Mouse (Mus musculus) cerebellum, adult 9-11 months (tissue): ENCODE data around the gene Apela.
A peak's percentile ranks its signal among the peaks of the same experiment; 100 is the strongest.

ENCODE experiments used
- DNase-seq: peaks from one replicate; pipeline ENCODE4 v3.0.0; 2022

Gene Apela

DNA sequence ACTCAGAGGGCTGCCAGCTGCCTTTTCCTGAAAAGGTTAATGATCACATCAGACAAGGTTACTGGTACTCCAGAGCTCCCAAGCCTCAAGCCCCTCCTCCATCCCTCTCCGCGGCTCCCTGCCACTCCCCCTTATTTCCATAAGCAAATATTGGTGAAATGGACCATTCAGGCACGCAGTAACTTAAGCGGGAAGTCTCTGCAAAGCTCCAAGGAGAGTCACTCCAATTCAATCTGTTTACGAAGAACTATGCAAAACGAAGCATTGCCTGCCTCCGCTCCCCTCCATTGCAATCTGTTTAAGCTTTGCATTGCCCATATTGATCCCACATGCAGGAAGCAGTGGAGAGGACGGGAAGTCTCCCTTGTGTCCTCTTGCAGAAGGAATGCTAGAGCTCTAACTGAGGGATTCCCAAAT is at the start of gene Apela:
Apela (minus strand) TSS at position 220 of the 417 bp plus-strand sequence.
- no peak for DNase-seq

DNA sequence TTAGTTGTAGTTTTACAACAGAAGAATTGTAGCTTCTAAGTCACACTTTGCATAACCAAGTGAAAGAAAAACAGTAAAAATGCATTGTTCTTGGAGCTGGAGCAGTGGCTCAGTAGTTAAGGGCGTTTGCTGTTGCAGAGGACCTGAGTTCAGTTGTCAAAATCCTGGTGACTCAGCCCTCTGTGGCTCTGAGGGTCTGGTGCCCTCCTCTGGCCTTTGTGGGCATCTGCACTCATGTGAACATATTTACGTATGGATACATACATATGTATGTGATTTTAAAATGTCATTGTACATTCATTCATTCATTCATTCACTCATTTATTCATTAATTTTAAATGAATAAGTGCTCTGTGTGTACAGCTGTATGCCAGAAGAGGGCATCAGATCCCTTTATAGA is 48.5 kb upstream of the Apela start:
- no peak for DNase-seq

DNA sequence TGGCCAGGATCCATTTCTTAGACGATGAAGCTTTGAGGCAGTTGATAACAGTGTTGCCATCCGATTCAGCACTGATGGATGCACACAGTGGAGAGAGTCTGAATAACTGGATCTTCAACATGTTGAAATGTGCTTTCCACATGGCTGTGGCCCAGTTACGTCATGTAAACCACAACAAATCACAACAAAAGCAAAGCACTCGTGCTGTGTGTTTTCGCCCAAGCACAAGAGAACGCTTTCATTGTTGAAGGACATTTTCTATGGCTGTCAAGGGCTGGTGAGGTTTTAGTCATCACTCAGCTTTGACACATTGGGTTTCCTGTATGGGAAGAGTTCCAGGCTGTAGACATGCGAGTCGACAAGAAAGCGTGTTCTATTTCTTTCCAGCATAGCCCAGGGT is 43.6 kb upstream of the Apela start:
- no peak for DNase-seq

DNA sequence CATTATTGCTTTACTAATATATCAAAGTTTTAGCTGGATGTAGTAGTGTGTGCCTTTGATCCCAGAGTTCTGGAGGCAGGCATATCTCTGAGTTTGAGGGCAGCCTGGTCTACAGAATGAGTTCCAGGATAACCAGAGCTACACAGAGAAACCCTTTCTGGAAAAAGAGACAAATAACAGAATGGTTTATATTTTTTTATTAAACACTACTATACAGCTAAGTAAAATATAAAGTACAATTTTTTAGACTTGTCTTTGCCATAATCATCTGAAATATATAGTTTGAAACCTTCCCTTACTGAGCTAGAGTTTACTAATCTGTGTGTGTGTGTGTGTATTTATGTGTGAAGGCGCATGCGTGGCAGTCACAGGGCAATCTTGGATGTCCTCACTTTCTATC is 37.6 kb upstream of the Apela start, which contains the start of gene Gm10663:
Gm10663 (plus strand) TSS at position 301 of the 400 bp plus-strand sequence.
- DNase-seq = no peak

DNA sequence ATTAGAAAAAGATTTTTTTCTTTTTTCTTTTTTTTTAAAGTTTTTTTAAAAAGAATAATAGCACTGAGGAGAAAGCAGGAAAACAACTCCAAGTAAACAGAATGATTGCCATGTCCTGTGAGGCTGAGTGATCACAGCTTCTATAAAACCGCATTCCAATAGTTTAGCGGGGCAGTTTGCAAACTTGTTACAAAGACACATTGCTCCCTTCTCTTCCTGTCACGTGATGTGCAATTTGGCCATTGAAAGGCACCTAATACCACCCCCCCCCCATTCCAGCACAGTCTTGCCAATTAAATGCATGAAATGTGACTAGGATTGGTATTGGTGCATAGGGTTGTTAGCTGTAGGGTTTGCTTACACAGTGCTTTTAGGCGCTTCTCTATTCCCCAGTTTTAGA is 33.9 kb upstream of the Apela start:
- DNase-seq = no peak

DNA sequence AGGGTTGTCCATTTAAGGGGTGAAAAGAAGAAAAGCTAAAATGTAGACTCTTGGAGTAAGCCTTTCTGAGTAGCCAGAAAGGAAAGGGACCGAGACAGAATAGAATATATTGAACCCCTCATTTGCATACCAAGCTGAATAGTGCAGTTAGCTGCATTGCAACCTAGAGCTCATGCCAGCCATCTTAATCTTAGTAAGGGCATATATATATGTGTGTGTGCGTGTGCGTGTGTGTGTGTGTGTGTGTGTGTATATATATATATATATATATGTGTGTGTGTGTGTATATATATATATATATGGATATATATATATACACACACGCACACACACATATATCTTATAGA is 31.3 kb upstream of the Apela start:
- no peak for DNase-seq

DNA sequence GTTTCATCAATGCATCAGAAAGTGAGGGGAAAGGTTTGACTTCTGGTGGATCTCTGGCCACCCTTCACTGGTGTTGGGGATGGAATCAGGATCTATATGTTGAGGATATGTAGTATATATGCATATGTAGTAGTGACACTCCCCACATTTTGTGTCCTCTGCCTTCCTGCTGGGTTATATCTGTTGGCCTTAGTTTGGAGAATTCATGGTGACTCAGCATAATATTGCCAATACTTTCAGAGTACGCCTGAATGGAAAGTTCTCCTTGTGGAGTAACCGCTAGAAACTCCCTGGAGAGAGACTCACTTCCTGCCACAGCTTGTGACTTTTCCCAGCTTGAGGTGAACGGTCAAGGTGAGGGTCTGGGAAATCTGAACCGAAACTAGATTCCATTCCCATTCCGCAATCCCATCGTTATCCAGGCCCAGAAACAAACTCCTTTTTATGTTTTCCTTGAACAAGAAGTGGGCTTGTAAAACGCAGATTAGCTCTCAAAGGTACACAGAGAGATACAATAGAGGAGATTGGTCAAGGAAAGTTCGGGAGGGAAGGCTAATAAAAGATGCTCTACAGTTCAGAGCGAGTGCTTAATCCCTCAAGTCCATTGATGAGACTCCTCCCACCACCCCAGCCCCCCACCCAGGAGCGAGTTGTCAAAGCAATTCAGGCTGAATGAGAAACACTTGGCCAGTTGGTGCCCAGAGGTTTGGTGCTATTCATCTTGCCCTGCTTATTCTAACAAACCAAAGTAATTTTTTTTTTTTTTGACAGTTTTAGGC is 30.7 kb upstream of the Apela start:
- no peak for DNase-seq

DNA sequence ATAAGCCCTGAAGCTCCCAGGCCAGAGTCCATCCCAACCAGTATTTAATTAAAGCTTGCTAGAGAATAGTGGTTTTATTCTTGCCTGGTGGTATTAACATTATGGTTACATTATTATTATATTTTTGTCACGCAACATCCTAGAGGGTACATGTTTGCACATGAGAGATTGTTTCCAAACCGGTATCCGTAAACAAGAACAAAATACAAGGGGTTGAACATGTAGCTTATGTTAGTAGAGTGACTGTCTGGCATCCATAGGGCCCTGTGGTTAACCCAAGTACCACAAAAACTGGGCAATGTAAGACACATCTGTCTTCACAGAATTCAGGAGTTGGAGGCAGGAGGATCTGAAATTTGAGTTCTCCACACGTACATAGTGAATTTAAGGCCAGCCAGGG is 29.9 kb upstream of the Apela start:
- DNase-seq = no peak

DNA sequence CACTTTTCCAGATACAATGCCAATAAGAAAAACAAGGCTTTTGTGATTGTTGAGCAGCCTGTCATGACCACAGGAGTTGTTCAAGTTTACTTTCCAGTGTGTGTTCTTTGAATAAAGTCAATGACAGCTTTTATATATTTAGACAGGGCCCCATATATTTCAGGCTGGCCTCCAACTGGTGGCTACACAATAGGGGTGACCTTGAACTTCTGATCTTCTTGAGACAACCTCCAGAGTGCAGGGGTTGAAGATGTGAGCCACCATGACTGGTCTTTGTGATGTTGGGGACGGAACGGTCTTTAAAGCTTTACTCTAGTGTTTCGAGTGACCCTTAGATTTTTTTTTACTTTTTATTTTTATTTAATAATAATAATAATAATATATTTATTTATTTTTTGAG is 28.5 kb upstream of the Apela start:
- no peak for DNase-seq

DNA sequence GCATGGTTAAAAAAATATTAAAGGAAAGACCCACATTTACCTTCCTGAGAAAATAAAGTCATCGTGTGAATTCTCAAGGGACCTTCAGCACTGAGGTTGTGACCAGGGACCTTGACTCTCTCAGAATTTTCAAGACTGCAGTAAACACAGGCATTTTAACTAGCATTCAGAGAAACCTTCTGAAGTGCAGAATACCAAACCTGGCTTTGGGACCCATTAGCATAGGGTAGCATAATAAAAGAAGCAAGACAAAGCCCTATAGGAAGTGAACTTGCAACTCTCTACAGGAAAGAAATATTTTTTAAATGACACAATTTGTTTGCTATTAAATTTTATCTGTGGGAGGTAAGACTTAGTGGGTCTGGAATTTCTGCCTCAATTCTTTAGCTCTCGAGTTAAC is 26.9 kb upstream of the Apela start:
- DNase-seq = no peak

DNA sequence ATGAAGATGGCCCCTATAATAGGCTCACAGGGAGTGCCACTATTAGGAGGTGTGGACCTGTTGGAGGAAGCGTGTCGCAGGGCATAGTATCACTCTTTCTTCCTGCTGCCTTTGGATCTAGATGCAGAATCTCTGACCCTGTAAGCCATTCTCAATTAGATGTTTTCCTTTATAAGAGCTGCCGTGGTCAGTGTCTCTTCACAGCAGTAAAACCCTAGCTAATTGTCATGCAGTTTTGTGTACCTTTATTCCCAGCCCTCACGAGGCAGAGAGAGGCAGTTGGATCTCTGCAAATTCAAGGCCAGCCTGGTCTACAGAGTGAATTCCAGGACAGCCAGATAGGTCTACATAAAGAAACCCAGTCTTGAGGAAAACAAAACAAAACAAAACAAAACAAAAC is 25.1 kb upstream of the Apela start:
- DNase-seq = no peak

DNA sequence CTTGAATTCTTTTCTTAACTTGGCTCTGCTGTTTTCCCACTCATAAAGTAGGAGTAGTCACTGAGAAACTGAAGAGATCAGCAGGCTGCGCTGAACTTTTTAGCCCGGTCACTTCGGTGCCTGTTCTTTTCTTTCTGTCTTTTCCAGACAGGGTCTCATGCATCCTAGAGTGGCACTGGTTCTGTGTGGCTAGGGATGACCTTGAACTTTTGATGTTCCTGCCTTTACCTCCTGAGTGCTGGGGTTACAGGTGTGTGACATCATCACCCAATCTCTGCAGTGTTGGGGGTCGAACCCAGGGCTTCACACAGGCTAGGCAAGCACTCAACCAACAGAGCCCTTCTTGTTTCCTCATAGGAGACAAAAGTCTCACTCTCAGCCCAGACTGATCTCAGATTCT is 19.6 kb upstream of the Apela start:
- no peak for DNase-seq

DNA sequence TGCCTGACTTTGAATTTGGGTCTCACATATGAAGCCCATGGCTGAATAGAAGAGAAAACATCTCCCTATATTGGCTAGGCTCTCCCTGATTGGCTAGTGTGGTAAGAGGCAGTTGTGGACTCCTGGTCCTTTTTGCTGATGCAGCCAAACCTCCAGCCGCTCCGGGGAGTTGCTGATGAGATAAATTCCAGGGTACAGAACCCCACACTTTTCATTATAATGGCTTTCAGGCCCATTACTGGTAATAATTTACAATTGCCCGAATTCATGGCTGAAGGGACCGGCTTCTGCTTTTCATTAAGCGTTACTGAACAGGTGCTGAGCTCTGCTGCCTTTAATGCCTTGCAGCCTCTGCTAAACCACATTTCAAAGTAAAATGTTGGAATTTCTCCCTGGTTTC is 16.8 kb upstream of the Apela start:
- DNase-seq = no peak

DNA sequence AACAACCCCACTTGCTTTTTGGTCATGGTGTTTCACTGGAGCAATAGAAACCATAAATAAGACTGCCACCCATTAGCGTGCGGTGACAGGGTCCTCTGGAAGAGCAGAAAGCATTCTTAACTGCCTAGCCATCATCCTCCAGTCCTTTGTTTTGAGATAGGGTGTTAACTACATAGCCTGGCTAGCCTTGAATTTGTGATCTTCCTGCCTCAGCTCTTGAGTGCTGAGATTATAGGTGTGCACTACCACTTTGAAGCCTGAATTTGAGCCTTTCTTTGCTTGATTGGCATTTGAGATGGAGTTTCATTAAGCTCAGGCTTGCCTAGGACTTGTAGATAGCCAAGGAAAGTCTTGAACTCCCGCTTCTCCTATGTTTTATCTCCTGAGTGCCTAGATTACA is 16.4 kb upstream of the Apela start:
- no peak for DNase-seq

DNA sequence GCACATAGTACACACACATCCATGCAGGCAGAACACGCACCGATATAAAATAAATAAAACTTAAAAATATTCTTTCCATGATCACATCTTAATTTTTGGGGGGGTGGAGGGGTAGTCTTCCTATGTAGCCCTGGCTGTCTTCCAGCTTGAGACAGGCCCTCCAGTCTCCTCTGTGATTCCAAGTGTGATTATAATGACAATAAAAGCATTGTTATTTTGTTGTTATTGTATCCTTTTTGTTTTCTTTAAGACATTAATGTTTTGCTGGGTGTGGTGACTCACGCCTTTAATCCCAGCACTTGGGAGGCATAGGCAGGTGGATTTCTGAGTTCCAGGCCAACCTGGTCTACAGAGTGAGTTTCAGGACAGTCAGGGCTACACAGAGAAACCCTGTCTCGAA is 10.7 kb upstream of the Apela start:
- DNase-seq = no peak

DNA sequence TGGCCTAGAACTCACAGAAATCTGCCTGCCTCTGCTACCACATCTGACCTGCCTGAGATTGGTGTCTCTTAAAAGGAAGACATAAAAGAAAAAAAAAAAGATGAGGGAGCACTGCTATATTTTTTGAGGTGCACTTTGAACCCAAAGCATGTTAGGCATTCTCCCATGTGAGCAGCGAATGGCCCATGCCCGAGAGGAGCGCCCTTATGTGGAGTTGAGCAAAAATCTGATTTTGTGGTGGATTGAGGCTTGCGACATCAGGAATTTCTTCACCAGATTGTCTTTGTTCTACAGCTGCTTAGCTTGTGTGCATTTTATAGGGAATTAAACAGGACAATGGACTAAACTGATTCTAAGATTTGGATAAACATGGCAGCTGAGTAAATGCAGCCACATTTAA is 10.1 kb upstream of the Apela start:
- DNase-seq = no peak

DNA sequence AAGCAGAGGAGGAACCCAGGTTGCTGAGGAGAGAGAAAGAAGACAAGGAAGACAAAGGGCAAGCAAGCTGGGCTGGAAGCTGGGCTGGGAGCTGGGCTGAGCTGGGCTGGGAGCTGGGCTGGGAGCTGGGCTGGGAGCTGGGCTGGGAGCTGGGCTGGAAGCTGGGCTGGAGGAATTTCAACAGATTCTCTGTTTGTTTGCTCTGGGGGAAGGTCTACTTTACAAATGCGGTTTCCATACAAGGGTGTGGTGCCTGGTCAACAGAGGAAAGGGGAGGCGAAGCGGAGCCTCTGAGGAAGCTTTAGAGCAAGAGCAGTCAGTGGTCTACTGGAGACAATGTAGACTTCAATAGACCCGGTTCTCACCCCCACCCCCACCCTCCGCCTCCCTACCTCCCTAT is 9.4 kb upstream of the Apela start:
- DNase-seq = no peak

DNA sequence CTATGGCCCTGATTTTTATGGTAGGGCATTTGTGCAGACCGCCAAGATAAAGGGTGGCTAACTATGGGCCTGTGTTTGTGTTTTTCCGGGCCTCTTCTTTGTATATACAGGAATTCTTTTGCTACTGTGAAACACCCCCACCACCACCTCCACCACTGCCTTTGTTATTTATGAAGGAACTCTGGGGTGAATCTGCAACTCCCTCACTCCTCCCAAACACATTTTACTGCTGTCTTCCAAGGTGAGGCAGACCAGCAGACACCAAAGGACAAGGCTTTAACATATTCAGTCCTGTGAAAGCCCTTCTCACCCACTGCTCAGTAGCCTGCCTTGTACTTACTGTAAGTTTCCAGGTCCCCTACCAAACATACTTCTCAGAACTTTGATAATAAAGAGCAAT is 3.0 kb downstream of the Apela start:
- no peak for DNase-seq

DNA sequence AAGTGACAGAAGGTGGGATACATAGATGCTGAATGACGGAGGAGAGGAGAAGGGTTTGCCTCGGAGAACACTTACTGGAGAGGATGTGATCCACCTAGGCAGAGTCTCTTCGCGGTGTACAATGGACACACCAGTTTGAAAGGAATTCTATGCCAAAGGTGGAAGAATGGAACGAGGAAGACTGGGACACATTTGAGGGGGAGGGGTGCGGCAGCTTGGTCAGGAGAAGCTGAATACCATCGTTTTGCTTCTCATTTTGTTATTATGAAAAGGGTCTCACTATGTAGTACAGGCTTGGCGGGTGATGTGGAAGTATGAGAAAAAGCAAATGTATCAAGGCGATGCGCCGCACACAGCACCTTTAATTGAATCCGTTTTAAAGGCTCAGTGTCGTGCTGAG is 4.1 kb downstream of the Apela start:
- no peak for DNase-seq

DNA sequence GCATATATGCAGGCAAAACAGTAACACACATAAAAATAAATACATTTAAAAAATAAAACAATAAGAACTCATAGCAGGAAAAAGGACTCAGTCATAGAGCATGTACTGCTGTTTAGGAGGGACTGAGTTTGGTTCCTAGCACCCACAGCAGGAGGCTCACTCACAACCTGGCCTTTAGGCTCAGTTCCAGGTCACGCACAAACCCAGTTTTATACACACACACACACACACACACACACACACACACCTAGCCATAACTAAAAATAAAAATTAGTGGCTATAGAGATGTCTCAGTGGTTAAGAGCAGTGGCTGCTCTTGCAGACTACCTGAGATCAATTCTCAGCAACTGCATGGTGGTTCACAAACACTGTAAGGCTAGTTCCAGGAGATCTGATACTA is 5.0 kb downstream of the Apela start:
- no peak for DNase-seq

DNA sequence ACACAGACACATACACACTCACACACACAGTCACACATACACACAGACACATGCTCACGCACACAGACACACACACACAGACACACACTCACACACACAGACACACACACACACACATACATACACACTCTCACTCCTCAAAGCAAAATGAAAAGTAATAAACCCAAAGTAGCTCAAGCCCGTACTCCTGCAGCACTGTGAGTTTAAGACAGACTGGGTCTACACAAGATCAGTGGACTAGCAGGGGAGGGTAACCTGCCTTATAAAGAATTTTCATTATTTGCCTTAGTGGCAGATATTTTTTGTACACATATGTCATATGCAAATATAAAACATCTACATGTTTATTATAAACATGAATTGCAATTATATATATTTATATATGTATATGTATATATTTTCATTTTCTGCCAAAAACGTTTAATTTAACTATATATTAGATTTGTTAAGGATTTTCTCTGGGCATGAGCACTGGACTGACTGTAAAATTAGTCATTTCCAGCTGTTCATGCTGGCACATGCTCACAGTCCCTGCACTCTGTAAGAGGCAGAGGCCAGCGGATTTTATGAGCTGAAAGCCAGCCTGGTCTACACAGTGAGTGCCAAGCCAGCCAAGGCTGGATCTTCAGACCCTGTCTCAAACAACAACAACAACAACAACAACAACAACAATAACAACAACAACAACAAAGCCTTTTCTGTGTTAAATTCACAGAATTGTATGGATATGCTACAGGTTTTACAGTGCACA is 6.2 kb downstream of the Apela start:
- DNase-seq = no peak

DNA sequence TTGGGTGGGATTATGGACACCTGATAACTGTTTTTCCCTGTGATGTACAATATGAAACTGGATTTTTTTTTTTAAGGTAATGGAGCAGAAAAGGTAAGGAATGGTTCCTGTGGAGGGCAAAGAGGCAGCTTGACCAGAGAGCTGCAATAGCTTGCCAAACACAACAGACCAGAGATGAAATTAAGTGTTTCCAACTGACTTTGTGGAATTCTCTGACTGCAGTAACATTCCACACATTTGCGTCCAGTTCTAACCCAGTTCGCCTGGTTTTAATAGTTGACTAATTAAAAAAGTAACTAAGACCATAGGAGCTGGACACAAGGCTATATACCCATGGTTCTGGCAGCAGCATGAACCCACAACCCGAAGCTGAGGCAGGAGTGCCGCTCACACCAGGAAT is 7.4 kb downstream of the Apela start:
- no peak for DNase-seq

DNA sequence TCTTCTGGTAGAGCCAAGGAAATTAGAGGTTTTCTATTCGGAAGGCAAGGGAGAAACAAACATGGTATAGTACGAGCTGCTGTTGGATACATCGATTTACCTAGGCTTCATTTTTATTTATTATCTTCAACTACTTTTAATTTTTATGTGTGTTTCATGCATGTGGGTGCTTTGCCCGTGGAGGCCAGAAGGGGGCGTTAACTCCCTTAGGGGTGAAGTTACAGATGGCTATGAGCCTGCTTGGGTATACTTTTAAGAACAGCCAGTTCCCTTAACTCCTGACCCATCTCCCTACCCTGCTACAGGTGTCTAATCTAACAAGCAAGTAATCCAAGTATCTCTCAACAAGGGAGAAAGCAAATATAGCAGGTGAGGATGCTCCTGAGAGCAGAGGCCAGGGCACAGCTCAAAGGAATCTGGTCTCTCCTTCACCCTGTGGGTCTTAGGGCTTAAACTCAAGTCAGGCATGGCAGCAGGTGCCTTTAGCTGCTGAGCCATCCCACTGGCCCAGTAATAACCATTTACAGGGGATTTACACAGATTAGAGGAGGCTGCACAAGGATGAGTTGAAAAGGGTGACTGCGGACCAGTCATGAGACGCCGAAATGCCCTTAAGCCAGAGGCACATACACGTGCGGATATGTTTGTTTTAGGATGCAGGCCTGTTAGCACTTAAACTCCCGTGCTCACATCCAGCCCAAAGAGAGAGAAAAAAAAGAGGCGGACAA is 8.0 kb downstream of the Apela start:
- DNase-seq = no peak

DNA sequence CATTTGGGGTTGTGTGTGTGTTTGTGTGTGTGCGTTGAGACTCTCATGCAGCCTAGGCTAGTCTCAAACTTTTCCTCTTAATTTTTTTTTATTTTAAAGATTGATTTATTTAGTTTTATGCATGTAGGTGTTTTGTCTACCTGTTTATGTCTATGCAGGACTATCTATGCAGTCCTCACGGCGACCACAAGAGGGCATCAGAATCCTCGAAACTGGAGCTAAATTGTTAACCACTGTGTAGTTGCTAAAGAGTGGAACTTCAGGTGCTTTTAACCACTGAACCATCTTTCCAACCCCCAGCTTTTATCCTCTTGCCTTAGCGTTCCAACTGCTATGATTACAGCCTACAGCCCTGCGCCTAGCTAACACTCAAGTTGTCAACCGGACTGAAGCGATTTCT is 14.7 kb downstream of the Apela start:
- peak; percentile 10 for DNase-seq
